Mouse (Mus musculus): ENCODE data around the gene Pbx1.

The Pbx1 gene

GRCm38 (mm10) chr1:168228756-168229526, 203.1 kb downstream of the Pbx1 start:
- no peak for DNase-seq (ENCODE audit: low spot score)

GRCm38 (mm10) chr1:168226150-168226549, 205.9 kb downstream of the Pbx1 start:
- DNase-seq (ENCODE audit: low spot score) = no peak

- DNase-seq (ENCODE audit: low spot score) = no peak
Observed at GRCm38 (mm10) chr1:168225595-168226127, 206.4 kb downstream of the Pbx1 start.

- DNase-seq (ENCODE audit: low spot score) = no peak
Observed at GRCm38 (mm10) chr1:168224218-168224617, 207.9 kb downstream of the Pbx1 start.

GRCm38 (mm10) chr1:168222794-168223193, 209.3 kb downstream of the Pbx1 start:
- DNase-seq (ENCODE audit: low spot score) = no peak

GRCm38 (mm10) chr1:168221071-168221521, 211.0 kb downstream of the Pbx1 start:
- DNase-seq (ENCODE audit: low spot score) = no peak

- no peak for DNase-seq (ENCODE audit: low spot score)
Observed at GRCm38 (mm10) chr1:168215896-168216747, 215.9 kb downstream of the Pbx1 start.

GRCm38 (mm10) chr1:168215468-168215867, 216.6 kb downstream of the Pbx1 start:
- no peak for DNase-seq (ENCODE audit: low spot score)

GRCm38 (mm10) chr1:168214040-168214443, 218.0 kb downstream of the Pbx1 start:
- DNase-seq (ENCODE audit: low spot score) = peak; percentile 67

GRCm38 (mm10) chr1:168213595-168213994, 218.5 kb downstream of the Pbx1 start:
- no peak for DNase-seq (ENCODE audit: low spot score)

- no peak for DNase-seq (ENCODE audit: low spot score)
Observed at GRCm38 (mm10) chr1:168210401-168210800, 221.7 kb downstream of the Pbx1 start.

GRCm38 (mm10) chr1:168200570-168201156, 231.4 kb downstream of the Pbx1 start:
- no peak for DNase-seq (ENCODE audit: low spot score)

GRCm38 (mm10) chr1:168198276-168198675, 233.8 kb downstream of the Pbx1 start:
- no peak for DNase-seq (ENCODE audit: low spot score)

GRCm38 (mm10) chr1:168197908-168198258, 234.2 kb downstream of the Pbx1 start:
- no peak for DNase-seq (ENCODE audit: low spot score)

- DNase-seq (ENCODE audit: low spot score) = no peak
Observed at GRCm38 (mm10) chr1:168197195-168197907, 234.7 kb downstream of the Pbx1 start.

GRCm38 (mm10) chr1:168193364-168193763, 238.7 kb downstream of the Pbx1 start:
- no peak for DNase-seq (ENCODE audit: low spot score)

- no peak for DNase-seq (ENCODE audit: low spot score)
Observed at GRCm38 (mm10) chr1:168182816-168183215, 249.3 kb downstream of the Pbx1 start.

GRCm38 (mm10) chr1:168180622-168181441, 251.2 kb downstream of the Pbx1 start:
- DNase-seq (ENCODE audit: low spot score) = peak; percentile 39

- no peak for DNase-seq (ENCODE audit: low spot score)
Observed at GRCm38 (mm10) chr1:168179691-168180090, 252.4 kb downstream of the Pbx1 start.

- DNase-seq (ENCODE audit: low spot score) = no peak
Observed at GRCm38 (mm10) chr1:168178611-168179010, 253.5 kb downstream of the Pbx1 start.

GRCm38 (mm10) chr1:168175586-168175985, 256.5 kb downstream of the Pbx1 start:
- no peak for DNase-seq (ENCODE audit: low spot score)
